Mouse (Mus musculus): ENCODE data around the gene Trmt10a. TPM values are rescaled to one million over a fixed set of nuclear protein-coding genes. Genes with fewer than 3 reads are reported as not detected.
A peak's percentile ranks its signal among the peaks of the same experiment; 100 is the strongest.
"Not testable (repeated sequence)": the region's sequence is repeated elsewhere in the genome, so short reads cannot be mapped to it uniquely, and the experiment has no call there.

The Trmt10a gene
- polyA plus RNA-seq, 1 experiment from 2014 or later: 11.8 TPM

GRCm38 (mm10) chr3:138131168-138131567 lies 12.1 kb upstream of the Trmt10a start:
- no peaks in the 10 kb centered on the region for H3K27me3 ChIP-seq (ENCODE audit: insufficient read depth, low read length)
- no peaks in the 10 kb centered on the region for H3K4me1 ChIP-seq (ENCODE audit: insufficient read depth, low read length)
- H3K27ac ChIP-seq (ENCODE audit: low read length): no peak overlapping the region
- no peak overlapping the region for H3K4me3 ChIP-seq (ENCODE audit: low read length)
- no peak for ATAC-seq (ENCODE audit: low FRiP score, low TSS enrichment)
- H3K9me3 ChIP-seq (ENCODE audit: low read length): no peaks in the 10 kb centered on the region
- H3K36me3 ChIP-seq (ENCODE audit: insufficient read depth, low read length): no peaks in the 10 kb centered on the region
- no peak overlapping the region for H3K4me2 ChIP-seq (replicated peaks; ENCODE audit: low read depth, low read length)
- 54% methylated on average over 9 of the region's 9 CpGs for WGBS
- H3K9ac ChIP-seq (replicated peaks; ENCODE audit: low read length): no peak overlapping the region

- Histone ChIP-seq H3K27me3 (ENCODE audit: insufficient read depth, low read length) (no peaks in the 10 kb centered on the region), H3K4me1 (ENCODE audit: insufficient read depth, low read length) (no peaks in the 10 kb centered on the region), H3K4me3 (ENCODE audit: low read length) (no peak overlapping the region), H3K4me2 (replicated peaks; ENCODE audit: low read depth, low read length) (no peak overlapping the region), H3K27ac (ENCODE audit: low read length) (no peak overlapping the region), H3K36me3 (ENCODE audit: insufficient read depth, low read length) (no peaks in the 10 kb centered on the region), H3K9me3 (ENCODE audit: low read length) (no peaks in the 10 kb centered on the region), H3K9ac (replicated peaks; ENCODE audit: low read length) (no peak overlapping the region)
- 80% methylated on average over 8 of the region's 8 CpGs for WGBS
- ATAC-seq (ENCODE audit: low FRiP score, low TSS enrichment): no peak
Measured at GRCm38 (mm10) chr3:138133463-138133862, 9.8 kb upstream of the Trmt10a start.

- 84% methylated on average over 11 of the region's 11 CpGs for WGBS
- H3K36me3 ChIP-seq (ENCODE audit: insufficient read depth, low read length): no peaks in the 10 kb centered on the region
- no peak overlapping the region for H3K4me2 ChIP-seq (replicated peaks; ENCODE audit: low read depth, low read length)
- no peaks in the 10 kb centered on the region for H3K4me1 ChIP-seq (ENCODE audit: insufficient read depth, low read length)
- no peak overlapping the region for H3K4me3 ChIP-seq (ENCODE audit: low read length)
- H3K27me3 ChIP-seq (ENCODE audit: insufficient read depth, low read length): no peaks in the 10 kb centered on the region
- ATAC-seq (ENCODE audit: low FRiP score, low TSS enrichment): no peak
- no peak overlapping the region for H3K27ac ChIP-seq (ENCODE audit: low read length)
- H3K9me3 ChIP-seq (ENCODE audit: low read length): no peaks in the 10 kb centered on the region
- no peak overlapping the region for H3K9ac ChIP-seq (replicated peaks; ENCODE audit: low read length)
Measured at GRCm38 (mm10) chr3:138133916-138134315, 9.3 kb upstream of the Trmt10a start.

- WGBS: 42% methylated on average over 1 of the region's 1 CpGs
- no peak overlapping the region for H3K4me3 ChIP-seq (ENCODE audit: low read length)
- no peaks in the 10 kb centered on the region for H3K36me3 ChIP-seq (ENCODE audit: insufficient read depth, low read length)
- no peak overlapping the region for H3K9ac ChIP-seq (replicated peaks; ENCODE audit: low read length)
- H3K27me3 ChIP-seq (ENCODE audit: insufficient read depth, low read length): no peaks in the 10 kb centered on the region
- no peaks in the 10 kb centered on the region for H3K4me1 ChIP-seq (ENCODE audit: insufficient read depth, low read length)
- H3K9me3 ChIP-seq (ENCODE audit: low read length): no peaks in the 10 kb centered on the region
- ATAC-seq (ENCODE audit: low FRiP score, low TSS enrichment): no peak
- H3K4me2 ChIP-seq (replicated peaks; ENCODE audit: low read depth, low read length): no peak overlapping the region
- no peak overlapping the region for H3K27ac ChIP-seq (ENCODE audit: low read length)
Measured at GRCm38 (mm10) chr3:138134528-138134927, 8.7 kb upstream of the Trmt10a start.

GRCm38 (mm10) chr3:138138146-138138545 lies 5.1 kb upstream of the Trmt10a start:
- not testable (repeated sequence) for H3K27ac ChIP-seq (ENCODE audit: low read length); H3K4me1 ChIP-seq (ENCODE audit: insufficient read depth, low read length); H3K27me3 ChIP-seq (ENCODE audit: insufficient read depth, low read length); ATAC-seq (ENCODE audit: low FRiP score, low TSS enrichment); H3K4me2 ChIP-seq (replicated peaks; ENCODE audit: low read depth, low read length); H3K4me3 ChIP-seq (ENCODE audit: low read length); H3K36me3 ChIP-seq (ENCODE audit: insufficient read depth, low read length); H3K9me3 ChIP-seq (ENCODE audit: low read length); H3K9ac ChIP-seq (replicated peaks; ENCODE audit: low read length)
- 97% methylated on average over 13 of the region's 13 CpGs for WGBS

- no peaks in the 10 kb centered on the region for H3K27me3 ChIP-seq (ENCODE audit: insufficient read depth, low read length)
- no peaks in the 10 kb centered on the region for H3K9me3 ChIP-seq (ENCODE audit: low read length)
- no peak for ATAC-seq (ENCODE audit: low FRiP score, low TSS enrichment)
- no peaks in the 10 kb centered on the region for H3K36me3 ChIP-seq (ENCODE audit: insufficient read depth, low read length)
- H3K4me2 ChIP-seq (replicated peaks; ENCODE audit: low read depth, low read length): no peak overlapping the region
- 94% methylated on average over 6 of the region's 6 CpGs for WGBS
- peaks cover 4% of the 10 kb centered on the region for H3K4me1 ChIP-seq (ENCODE audit: insufficient read depth, low read length)
- H3K27ac ChIP-seq (ENCODE audit: low read length): no peak overlapping the region
- no peak overlapping the region for H3K4me3 ChIP-seq (ENCODE audit: low read length)
- no peak overlapping the region for H3K9ac ChIP-seq (replicated peaks; ENCODE audit: low read length)
Measured at GRCm38 (mm10) chr3:138139663-138140062, 3.6 kb upstream of the Trmt10a start.

GRCm38 (mm10) chr3:138142052-138142732 lies 1.1 kb upstream of the Trmt10a start:
- Histone ChIP-seq H3K27me3 (ENCODE audit: insufficient read depth, low read length) (no peaks in the 10 kb centered on the region), H3K9ac (replicated peaks; ENCODE audit: low read length) (0 out of 2 replicates have a peak overlapping the region, but pooled peaks have one; percentile 50), H3K4me2 (replicated peaks; ENCODE audit: low read depth, low read length) (peak overlapping the region; percentile 35), H3K9me3 (ENCODE audit: low read length) (no peaks in the 10 kb centered on the region), H3K4me3 (ENCODE audit: low read length) (peak overlapping the region; percentile 21; the same call in 1 of the 2 replicates), H3K27ac (ENCODE audit: low read length) (peak overlapping the region; percentile 37; the same call in 1 of the 2 replicates), H3K36me3 (ENCODE audit: insufficient read depth, low read length) (no peaks in the 10 kb centered on the region), H3K4me1 (ENCODE audit: insufficient read depth, low read length) (peaks cover 4% of the 10 kb centered on the region)
- 34% methylated on average over 4 of the region's 4 CpGs for WGBS
- ATAC-seq (ENCODE audit: low FRiP score, low TSS enrichment): no peak

GRCm38 (mm10) chr3:138142733-138143314 lies 424 bp upstream of the Trmt10a start:
- H3K27me3 ChIP-seq (ENCODE audit: insufficient read depth, low read length): no peaks in the 10 kb centered on the region
- peak overlapping the region; percentile 100 for H3K27ac ChIP-seq (ENCODE audit: low read length)
- no peaks in the 10 kb centered on the region for H3K36me3 ChIP-seq (ENCODE audit: insufficient read depth, low read length)
- 3% methylated on average over 12 of the region's 12 CpGs for WGBS
- H3K9ac ChIP-seq (replicated peaks; ENCODE audit: low read length): peak overlapping the region; percentile 73
- peak overlapping the region; percentile 52 for H3K4me2 ChIP-seq (replicated peaks; ENCODE audit: low read depth, low read length)
- ATAC-seq (ENCODE audit: low FRiP score, low TSS enrichment): no peak
- no peaks in the 10 kb centered on the region for H3K9me3 ChIP-seq (ENCODE audit: low read length)
- peak overlapping the region; percentile 67 for H3K4me3 ChIP-seq (ENCODE audit: low read length)
- H3K4me1 ChIP-seq (ENCODE audit: insufficient read depth, low read length): peaks cover 4% of the 10 kb centered on the region

GRCm38 (mm10) chr3:138144060-138144641 lies 903 bp downstream of the Trmt10a start:
- H3K4me2 ChIP-seq (replicated peaks; ENCODE audit: low read depth, low read length): peak overlapping the region; percentile 91
- no peaks in the 10 kb centered on the region for H3K9me3 ChIP-seq (ENCODE audit: low read length)
- peaks cover 4% of the 10 kb centered on the region for H3K4me1 ChIP-seq (ENCODE audit: insufficient read depth, low read length)
- WGBS: under 1% methylated on average over 18 of the region's 18 CpGs
- H3K36me3 ChIP-seq (ENCODE audit: insufficient read depth, low read length): peaks cover 6% of the 10 kb centered on the region; the same call in 1 of the 2 replicates
- peak overlapping the region; percentile 67 for H3K4me3 ChIP-seq (ENCODE audit: low read length)
- H3K27ac ChIP-seq (ENCODE audit: low read length): peak overlapping the region; percentile 100
- ATAC-seq (ENCODE audit: low FRiP score, low TSS enrichment): no peak
- H3K27me3 ChIP-seq (ENCODE audit: insufficient read depth, low read length): no peaks in the 10 kb centered on the region
- H3K9ac ChIP-seq (replicated peaks; ENCODE audit: low read length): peak overlapping the region; percentile 93
